Mouse (Mus musculus) bone marrow macrophage, adult 2 months (primary cell): ENCODE measurements at regions not wholly inside any gene's neighbourhood (a gene's known extent, or its start where the extent isn't known, plus 50 kb on each side); places are given as distances from the start of the nearest gene placed in this dataset.

Experiments
- CTCF ChIP-seq: IDR thresholded peaks from 2 replicates; pipeline ENCODE4 v1.5.1; 2012; ENCODE audit warnings: low read depth, mild to moderate bottlenecking, low read length, moderate library complexity
- POLR2A ChIP-seq: IDR thresholded peaks from 2 replicates; pipeline ENCODE4 v1.6.1; 2012; ENCODE audit warnings: mild to moderate bottlenecking, low read depth, low read length, borderline replicate concordance

- TF ChIP-seq POLR2A (no peak), CTCF (no peak)
These were observed 104.3 kb upstream of the Veph1 start for GRCm38 (mm10) chr3:66400791-66401568.
